24 mouse cellular contexts compared by ENCODE assay signal in the genomic region with DNA sequence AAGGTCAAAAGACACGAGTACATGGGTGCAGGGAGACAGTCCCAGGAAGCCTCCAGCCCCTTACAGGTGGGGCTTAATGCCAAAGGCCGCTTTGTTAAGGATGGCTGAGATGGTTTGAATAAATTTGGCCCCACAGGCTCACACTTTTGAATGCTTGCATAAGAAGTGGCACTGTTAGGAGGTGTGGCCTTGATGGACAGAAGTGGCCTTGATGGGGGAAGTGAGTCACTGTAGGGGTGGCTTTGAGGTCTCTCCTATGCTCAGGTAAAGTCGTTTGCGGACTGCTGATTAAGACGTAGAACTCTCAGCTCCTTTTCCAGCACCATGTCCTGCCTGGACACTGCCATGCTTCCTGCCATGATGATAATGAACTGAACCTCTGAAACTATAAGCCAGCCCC. TPM values are rescaled to one million over a fixed set of nuclear protein-coding genes. Genes with fewer than 3 reads are reported as not detected.
"Had no signal": no experiment of that assay in that cellular context is flagged by ENCODE, and none has a peak within 500 bp of the region (broad histone marks: within the 10 kb centered on the region; RNA-seq: fewer than 3 reads in every experiment).

No protein-coding gene starts in this region.

- H3K27ac ChIP-seq: gastrocnemius, adult 2 months; heart, embryonic 10.5 days; hindbrain, embryonic 14.5 days; intestine, embryonic 15.5 days; kidney, postnatal 0 days; limb, embryonic 13.5 days; limb, embryonic 15.5 days; liver, embryonic 12.5 days; liver, embryonic 14.5 days had no signal

- DNase-seq: gastrocnemius, postnatal 10 days; gastrocnemius, postnatal 25 days; heart, adult 18-20 months; heart, postnatal 10 days; heart, postnatal 4 days; kidney, adult 18-20 months; kidney, postnatal 14 days; layer of hippocampus, adult 9-11 months; layer of hippocampus, postnatal 36 days; left cerebral cortex, postnatal 4 days had no signal

- ATAC-seq: hindbrain, embryonic 16.5 days; inflammation-experienced regulatory T-cells, adult 6 months; intestine, embryonic 15.5 days; intestine, postnatal 0 days; liver, embryonic 12.5 days had no signal

- H3K4me3 ChIP-seq: gastrocnemius, adult 2 months; heart, embryonic 10.5 days; heart, embryonic 12.5 days; intestine, embryonic 15.5 days; limb, embryonic 13.5 days; limb, embryonic 15.5 days; liver, embryonic 12.5 days had no signal

RNA-seq across cellular contexts. Expression of gene Arhgef17, which starts 34.1 kb away (rescaled TPM):
- total RNA-seq: granulocyte monocyte progenitor cell, adult 5-6 weeks had no signal
- polyA plus RNA-seq: inflammation-experienced regulatory T-cells, adult 6 months had no signal
